Mouse (Mus musculus) frontal cortex, postnatal 14 days (tissue): ENCODE measurements at regions not wholly inside any gene's neighbourhood (a gene's known extent, or its start where the extent isn't known, plus 50 kb on each side); places are given as distances from the start of the nearest gene placed in this dataset.

Experiments
- DNase-seq, 2 experiments: peaks; one replicate each; pipeline ENCODE4 v3.0.0; 2022; ENCODE audit warnings: low spot score in 2 of 2

GRCm38 (mm10) chr8:93591608-93592301 lies 56.1 kb upstream of the Ces5a start:
- peak; percentile 82 to 93 for DNase-seq

GRCm38 (mm10) chr8:93592302-93592651 lies 56.6 kb upstream of the Ces5a start:
- DNase-seq, result no peak

DNA sequence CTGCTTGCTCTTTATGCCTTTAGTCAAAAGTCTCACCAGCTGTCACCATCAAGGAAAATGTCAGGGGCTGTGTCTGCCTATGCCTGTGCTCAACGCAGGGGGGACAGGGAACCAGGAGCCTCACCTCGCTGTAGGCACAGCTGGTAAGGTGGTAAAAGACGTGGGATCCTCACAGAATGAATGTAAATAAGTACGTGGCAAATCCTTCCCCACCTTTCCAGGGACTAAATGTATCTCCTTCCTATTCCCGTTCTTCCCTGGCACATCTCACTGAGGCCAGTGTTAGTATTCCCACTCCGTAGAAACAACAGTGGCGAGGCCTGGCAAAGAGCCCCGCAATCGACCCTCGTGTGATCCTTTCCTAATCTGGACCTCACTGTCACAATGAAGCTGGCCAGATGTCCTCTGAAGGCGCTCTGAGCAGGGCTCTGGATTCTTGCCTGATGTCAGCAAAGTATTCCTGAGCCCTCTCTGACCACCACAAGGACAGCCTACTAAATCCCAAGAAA lies 63.0 kb upstream of the Ces5a start:
- DNase-seq, result no peak

- no peak for DNase-seq
Measured at GRCm38 (mm10) chr8:93599306-93599705, 63.7 kb upstream of the Ces5a start.

DNA sequence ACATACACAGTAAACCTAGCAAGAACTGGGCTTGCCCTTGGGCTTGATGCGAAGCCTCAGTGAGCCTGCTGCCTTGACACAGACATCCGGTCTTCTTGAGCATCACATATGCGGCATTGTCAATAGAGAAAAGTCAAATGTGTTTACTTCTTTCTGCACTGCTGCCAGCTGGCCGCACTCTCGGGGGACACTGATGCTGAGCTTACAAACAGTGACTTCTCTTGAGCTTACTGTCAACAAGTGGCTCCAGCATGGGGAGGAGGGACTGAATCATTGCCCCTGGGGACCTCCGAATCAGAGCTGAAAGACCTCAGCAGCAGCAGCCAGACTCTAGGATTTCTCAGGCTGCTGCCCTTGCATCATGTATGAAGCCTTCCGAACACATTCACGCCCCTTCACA lies 64.1 kb upstream of the Ces5a start:
- no peak for DNase-seq

- DNase-seq, result peak; percentile 17 to 22
Measured at GRCm38 (mm10) chr8:93626807-93627526, 91.3 kb upstream of the Ces5a start.

DNA sequence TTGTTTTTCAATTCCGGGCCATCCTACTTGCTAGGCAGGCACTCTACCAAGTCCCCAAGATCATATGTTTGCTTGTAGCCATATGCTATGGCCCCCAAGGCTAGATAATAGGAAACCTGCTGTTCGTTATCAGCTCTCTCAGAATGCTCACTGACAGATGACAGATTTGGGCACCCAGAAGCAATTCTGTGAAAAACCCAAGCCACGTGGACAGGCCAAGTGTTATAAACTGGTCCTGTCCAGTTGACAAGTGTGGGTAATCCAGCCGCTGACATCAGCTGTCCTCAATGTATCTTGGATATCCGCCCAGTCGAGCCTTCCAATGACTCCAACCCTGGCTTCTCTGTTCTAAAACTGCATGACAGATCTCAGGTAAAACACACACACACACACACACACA lies 92.0 kb upstream of the Ces5a start:
- DNase-seq, result no peak

- DNase-seq, result peak in 1 of 2 experiments; percentile 8
Measured at GRCm38 (mm10) chr8:93632896-93633295, 97.3 kb upstream of the Ces5a start.

GRCm38 (mm10) chr8:93642770-93643169 lies 107.1 kb upstream of the Ces5a start:
- no peak for DNase-seq

DNA sequence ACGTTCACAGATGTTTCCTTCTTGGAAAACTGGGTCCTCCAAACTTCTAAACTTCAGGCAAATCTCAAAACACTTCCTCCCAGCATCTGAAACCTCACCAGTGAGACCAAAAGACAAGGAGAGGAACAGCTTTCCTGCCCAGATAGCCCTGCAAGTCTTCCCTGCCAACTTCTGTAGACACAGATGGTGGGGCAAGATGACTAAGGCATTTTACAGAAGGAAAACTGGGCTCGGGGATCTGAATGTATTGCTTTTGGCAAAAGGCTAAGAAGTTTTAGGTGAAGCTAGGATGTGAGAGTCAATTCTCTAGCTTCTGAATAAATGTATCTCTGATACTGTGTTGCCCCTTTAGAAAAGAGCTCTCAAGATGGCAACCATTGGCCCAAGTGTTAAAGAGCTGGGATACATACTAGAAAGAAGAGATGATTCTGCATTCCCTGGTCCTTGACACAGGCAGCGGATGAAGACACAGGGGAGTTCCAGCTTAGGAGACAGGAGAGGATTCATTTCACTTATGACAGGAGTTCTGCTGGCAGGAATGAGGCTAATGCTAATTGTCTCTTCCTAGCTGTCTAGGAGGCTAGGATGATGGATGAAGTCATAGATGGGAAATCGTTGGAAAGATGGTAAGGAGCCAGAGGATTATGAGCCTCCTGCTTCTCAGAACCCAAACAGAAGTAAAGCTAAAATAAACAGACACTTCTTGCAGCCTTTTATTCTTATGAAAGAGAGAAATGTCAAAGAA lies 108.0 kb upstream of the Ces5a start:
- no peak for DNase-seq

GRCm38 (mm10) chr8:93653421-93653820 lies 117.8 kb upstream of the Ces5a start:
- DNase-seq, result no peak

- peak in 1 of 2 experiments; percentile 50 for DNase-seq
Measured at GRCm38 (mm10) chr8:93653913-93654705, 118.5 kb upstream of the Ces5a start.

- no peak for DNase-seq
Measured at GRCm38 (mm10) chr8:93655752-93656151, 120.1 kb upstream of the Ces5a start.

DNA sequence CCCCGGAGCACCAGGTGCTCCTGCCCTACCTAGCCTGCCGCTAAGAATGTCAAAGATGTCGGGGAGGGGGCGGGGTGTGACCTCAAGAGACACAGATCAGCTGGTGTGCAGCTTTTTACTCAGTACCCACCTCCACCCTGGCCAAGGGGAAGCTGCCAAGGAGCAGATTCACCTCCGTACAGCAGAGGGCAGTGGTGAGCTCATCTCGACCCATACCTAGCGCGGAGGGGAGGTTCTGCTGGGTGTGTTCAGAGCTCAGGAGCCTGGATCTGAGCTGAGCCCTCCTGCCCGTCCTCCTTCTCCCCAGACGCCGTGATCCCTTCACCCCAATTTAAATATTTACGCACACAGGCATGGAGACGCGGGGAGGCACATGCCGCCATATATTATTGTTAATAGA lies 126.1 kb upstream of the Ces5a start:
- peak; percentile 70 to 71 for DNase-seq

GRCm38 (mm10) chr8:93662219-93662618 lies 126.6 kb upstream of the Ces5a start:
- no peak for DNase-seq

- DNase-seq, result no peak
Measured at GRCm38 (mm10) chr8:93663851-93664250, 128.2 kb upstream of the Ces5a start.

GRCm38 (mm10) chr8:93668306-93668705 lies 132.7 kb upstream of the Ces5a start:
- no peak for DNase-seq

GRCm38 (mm10) chr8:93674721-93675120 lies 135.0 kb upstream of the Gnao1 start:
- no peak for DNase-seq

DNA sequence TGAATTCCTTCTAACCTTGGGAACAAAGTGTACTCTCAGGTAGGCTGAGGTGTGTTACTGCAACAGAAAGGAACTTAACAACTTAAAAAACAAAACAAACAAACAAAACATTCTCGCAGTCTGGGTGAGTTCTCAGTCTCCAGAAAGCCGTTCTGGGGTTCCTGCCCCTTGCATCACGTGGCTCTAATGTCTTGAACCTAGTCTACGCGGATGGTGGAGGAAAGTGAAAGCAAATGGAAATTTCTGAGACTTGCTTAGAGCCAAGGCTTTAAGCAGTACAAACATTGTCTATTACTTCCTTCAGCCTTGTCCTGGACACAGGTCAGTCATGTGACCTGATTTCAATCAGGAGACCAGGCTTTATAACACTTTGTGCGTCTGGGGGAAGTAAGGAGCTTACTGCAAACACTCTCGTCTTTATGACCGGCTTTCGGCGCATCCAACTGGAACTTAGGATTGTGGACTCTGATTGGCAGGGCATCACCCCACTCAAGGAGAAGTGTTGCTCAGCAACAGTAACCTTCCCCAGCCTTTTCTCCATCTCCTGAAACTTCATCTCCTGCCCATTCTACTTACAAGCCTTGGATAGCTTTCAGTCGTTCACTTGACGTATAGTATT lies 125.9 kb upstream of the Gnao1 start:
- no peak for DNase-seq

DNA sequence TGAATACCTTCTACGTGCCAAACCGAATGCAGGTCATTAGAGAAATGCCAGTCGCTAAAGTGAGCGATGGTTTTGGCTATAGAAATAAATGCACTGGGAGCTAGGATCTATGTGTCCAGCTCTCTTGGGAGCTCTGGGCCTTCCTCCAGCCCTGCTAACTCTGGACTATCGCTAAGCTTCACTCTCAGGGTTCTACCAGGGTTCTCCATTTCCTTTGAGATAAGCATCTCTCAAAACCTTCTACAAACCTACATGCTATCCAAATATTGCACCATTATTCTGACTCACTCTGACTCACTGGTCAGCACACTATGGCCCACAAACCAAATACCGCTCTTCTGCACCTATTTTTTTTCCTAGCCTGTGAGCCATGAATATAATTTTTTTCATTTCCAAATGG lies 125.4 kb upstream of the Gnao1 start:
- DNase-seq, result no peak

DNA sequence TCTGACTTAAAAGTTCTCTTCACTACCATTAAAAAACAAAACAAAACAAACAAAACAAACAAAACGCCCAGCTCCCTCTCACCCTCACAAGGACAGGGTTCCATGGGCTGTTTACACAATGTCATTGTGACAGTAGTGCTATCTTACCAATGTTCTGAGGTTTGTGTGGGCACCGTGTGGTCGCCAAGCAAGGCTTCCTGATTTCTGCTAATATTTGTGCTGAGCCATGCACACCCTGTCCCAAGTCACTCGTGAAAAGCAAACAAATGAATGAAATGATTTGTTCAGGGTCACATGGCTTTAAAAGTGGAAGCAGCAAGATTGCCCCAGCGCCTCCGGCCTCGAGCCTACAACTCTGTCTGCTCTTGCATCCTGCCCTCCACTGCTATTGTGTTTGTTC lies 120.9 kb upstream of the Gnao1 start:
- DNase-seq, result no peak
